Mouse (Mus musculus) frontal cortex, adult 2 months (tissue): Measurements from ENCODE around the gene Nlgn1. TPM values are rescaled to one million over a fixed set of nuclear protein-coding genes. Genes with fewer than 3 reads are reported as not detected.

Experiments
- DNase-seq, 2 experiments: peaks; one replicate each; pipeline ENCODE4 v3.0.0; 2022; ENCODE audit warnings: low spot score in 1 of 2; ENCODE audit errors: extremely low spot score in 1 of 2
- polyA plus RNA-seq: library from polyadenylated mRNA; depleted of rRNA; stranded (reverse); fragments of >200 nt; gene quantifications from 2 replicates; pipeline ENCODE4 v1.2.3, GENCODE M21; 2012

Nlgn1 gene
- polyA plus RNA-seq, 1 experiment = 27.6 TPM

DNA sequence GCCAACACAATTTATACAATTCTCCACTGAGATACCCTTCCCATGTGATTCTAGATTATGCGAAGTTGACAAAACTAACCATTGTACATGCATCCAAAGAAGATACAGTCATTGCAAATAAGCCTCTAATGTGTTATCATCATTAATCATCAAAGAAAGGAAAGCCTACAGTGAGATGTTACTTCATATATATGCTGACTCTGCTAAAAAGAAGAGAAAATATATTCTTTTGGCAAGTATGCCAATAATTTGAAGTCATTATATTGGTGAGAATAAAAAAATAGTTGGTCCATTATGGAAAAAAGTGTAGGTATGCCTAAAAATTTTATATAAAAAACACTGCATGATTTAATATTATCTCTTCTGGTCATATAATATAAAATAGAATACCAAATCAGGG, 889.6 kb downstream of the Nlgn1 start:
- no peak for DNase-seq

- DNase-seq = peak in 1 of 2 experiments; percentile 44
These were observed 905.3 kb downstream of the Nlgn1 start for GRCm38 (mm10) chr3:25426931-25427330.

- DNase-seq = no peak
These were observed 920.3 kb downstream of the Nlgn1 start for GRCm38 (mm10) chr3:25412003-25412402.
